Mouse (Mus musculus) lung, embryonic 15.5 days (tissue): ENCODE measurements around the gene Ercc2. TPM values are rescaled to one million over a fixed set of nuclear protein-coding genes. Genes with fewer than 3 reads are reported as not detected.

Source experiments
- ATAC-seq: fragments of 200-750 bp; cut with Nextera tagmentation; 2 replicates; pipeline ENCODE4 v1.8.0; 2017; ENCODE audit warnings: moderate number of reproducible peaks, borderline replicate concordance; ENCODE audit not compliant: low FRiP score, low TSS enrichment; ENCODE audit errors: extremely low read depth
- H3K27ac ChIP-seq: fragments of 300-500 bp; sonication (generic); 2 replicates; pipeline ENCODE4 v1.5.1; 2015; ENCODE audit warnings: moderate library complexity, mild to moderate bottlenecking, inconsistent platforms
- H3K27me3 ChIP-seq: fragments of 300-500 bp; sonication (generic); 2 replicates; pipeline ENCODE4 v1.6.1; 2015; ENCODE audit warnings: inconsistent platforms
- H3K36me3 ChIP-seq: fragments of 300-500 bp; sonication (generic); 2 replicates; pipeline ENCODE4 v1.6.1; 2015; ENCODE audit warnings: inconsistent platforms
- H3K4me1 ChIP-seq: fragments of 300-500 bp; sonication (generic); 2 replicates; pipeline ENCODE4 v1.6.1; 2015; ENCODE audit warnings: inconsistent platforms
- H3K4me2 ChIP-seq: fragments of 300-500 bp; sonication (generic); 2 replicates; pipeline ENCODE4 v1.6.1; 2015; ENCODE audit warnings: inconsistent platforms, mild to moderate bottlenecking, moderate library complexity
- H3K4me3 ChIP-seq: fragments of 300-500 bp; sonication (generic); 2 replicates; pipeline ENCODE4 v1.5.1; 2015; ENCODE audit warnings: mild to moderate bottlenecking, inconsistent platforms
- H3K9ac ChIP-seq: fragments of 300-500 bp; sonication (generic); 2 replicates; pipeline ENCODE4 v1.6.1; 2015; ENCODE audit warnings: inconsistent platforms
- H3K9me3 ChIP-seq: fragments of 300-500 bp; sonication (generic); 2 replicates; pipeline ENCODE4 v1.6.1; 2016; ENCODE audit warnings: inconsistent platforms
- WGBS: fragments of 180-500 bp; shearing (Covaris S2); methylation state at CpG from one replicate; pipeline ENCODE4 v1.1.7; 2015; 5-methylcytosine and 5-hydroxymethylcytosine counted together
- polyA plus RNA-seq: library from polyadenylated mRNA; unstranded; fragments of >200 nt; fragmentation: Nextera tagmentation; extraction: Ambion mirVana; gene quantifications from 2 replicates; pipeline ENCODE4 v1.2.1, GENCODE M21; 2015

Gene Ercc2
- 14.4 and 15.7 TPM in 2 replicates for polyA plus RNA-seq

DNA sequence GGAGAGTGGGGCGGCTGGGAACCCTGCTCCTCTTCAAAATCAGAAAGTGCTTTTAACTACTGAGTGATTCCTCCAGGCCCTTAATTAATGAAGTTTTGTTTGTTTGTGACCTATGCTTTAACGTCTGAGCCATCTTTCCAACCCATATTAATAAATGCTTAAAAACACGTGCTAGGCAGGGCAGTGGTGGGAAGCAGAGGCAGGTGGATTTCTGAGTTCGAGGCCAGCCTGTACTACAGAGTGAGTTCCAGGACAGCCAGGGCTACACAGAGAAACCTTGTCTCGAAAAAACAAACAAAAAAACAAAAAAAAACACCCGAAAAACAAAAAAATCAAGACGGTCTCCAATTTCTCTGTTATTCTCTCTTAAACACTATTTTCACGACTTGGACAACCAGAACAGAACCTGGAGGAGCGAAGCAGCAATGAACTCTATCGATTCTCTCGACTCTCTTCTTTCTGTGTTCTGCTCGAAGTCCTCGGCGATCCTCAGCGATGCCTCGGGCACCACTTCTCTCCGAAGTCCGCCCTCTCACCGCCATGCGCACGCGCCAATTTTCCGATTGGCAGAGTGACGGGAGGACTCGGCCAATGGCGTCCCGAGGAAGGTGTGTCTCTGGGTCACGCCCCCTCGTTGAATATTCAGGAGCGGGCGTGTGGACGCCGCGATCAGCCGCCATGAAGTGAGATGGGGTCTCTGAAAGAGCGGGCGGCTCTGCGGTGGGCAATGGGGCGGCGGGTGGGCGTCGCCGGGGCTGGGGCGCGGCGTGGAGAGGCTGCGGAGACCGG, at the start of gene Ercc2:
Gene Ercc2 (plus strand): TSS at position 634 of the 789 bp plus-strand sequence.
- ATAC-seq, result peak; percentile 96
- Histone ChIP-seq H3K27ac (no peak within 1 kb of the TSS), H3K9me3 (no peaks in the 10 kb centered on the region), H3K4me3 (peak within 1 kb of the TSS; percentile 90), H3K9ac (peak within 1 kb of the TSS; percentile 81), H3K27me3 (no peaks in the 10 kb centered on the region), H3K4me2 (peak within 1 kb of the TSS; percentile 78), H3K4me1 (peaks cover 13% of the 10 kb centered on the region), H3K36me3 (peaks cover 21% of the 10 kb centered on the region)
- 6% methylated on average over 45 of the region's 48 CpGs for WGBS

DNA sequence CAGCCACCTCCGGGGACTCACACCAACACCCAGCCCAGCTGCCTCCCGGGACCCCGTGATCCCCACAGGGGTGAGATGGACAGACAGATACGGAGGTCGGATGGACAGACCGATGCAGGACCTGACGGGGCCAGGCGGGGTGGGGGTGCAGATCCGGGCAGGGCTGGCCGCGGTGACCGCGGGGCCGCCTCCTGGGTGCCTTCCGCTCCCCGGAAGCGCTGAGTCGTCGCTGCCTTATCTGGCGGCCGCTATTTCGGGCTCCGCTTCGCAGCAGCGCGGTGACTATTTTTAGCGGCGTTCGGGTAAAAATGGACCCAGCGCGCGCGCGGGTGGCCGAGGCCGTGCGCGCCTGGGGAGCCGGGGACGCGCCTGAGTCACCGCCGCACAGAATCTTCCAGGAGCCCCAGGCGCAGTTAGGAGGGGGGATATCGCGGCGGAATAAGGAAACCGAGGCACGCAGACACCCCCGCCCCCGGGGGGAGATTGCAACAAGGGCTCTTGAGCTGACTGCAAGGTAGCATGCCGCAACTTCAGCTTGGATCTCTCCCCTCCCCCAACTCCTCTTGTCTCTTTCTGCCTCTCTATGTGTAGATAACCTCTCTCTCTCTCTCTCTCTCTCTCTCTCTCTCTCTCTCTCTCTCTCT, 49.0 kb upstream of the Ercc2 start:
- Histone ChIP-seq H3K36me3 (no peaks in the 10 kb centered on the region), H3K4me2 (peak overlapping the region; percentile 87), H3K9me3 (no peaks in the 10 kb centered on the region), H3K4me3 (peak overlapping the region; percentile 59), H3K27ac (peak overlapping the region; percentile 70), H3K9ac (peak overlapping the region; percentile 73), H3K27me3 (no peaks in the 10 kb centered on the region), H3K4me1 (peaks cover 5% of the 10 kb centered on the region)
- ATAC-seq, result peak; percentile 69
- under 1% methylated on average over 52 of the region's 52 CpGs for WGBS

DNA sequence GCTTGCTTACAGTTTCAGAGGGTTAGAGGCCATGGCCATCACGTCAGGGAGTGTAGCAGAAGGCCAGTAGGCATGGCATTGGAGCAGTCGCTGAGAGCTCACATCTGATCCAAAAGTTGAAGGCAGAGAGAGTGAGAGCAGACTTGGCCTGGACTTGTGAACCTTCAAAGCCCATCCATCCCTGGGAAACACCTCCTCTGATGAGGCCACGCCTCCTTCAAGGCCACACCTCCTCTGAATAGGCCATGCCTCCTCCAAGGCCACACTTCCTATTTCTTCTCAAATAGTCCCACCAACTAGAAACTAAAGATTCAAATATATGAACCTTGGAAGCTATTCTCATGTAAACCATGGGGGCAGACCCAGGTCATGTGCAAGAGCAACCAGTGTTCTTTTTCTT, 46.2 kb upstream of the Ercc2 start:
- no peak for ATAC-seq
- WGBS, result 46% methylated on average over 3 of the region's 3 CpGs

DNA sequence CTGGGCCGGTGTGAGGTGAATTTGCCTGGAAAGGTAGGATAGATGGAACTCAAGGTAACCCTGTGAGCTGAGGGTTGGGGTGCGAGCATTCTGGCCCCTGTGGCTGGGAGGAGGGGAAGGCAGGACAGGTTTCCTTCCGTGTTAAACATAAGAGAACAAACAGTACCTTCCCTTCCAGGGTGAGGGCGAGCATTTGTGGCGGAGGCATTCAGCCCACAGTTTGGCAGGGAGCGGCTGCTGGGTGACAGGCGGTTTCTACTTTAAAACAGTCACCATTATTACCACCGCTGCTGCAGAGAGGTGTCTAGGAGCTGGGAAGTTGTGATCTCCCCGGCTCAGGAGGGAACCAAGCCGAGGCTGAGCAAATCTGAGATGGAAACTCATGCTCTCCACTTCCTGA, 44.7 kb upstream of the Ercc2 start:
- ATAC-seq, result no peak
- peaks cover 20% of the 10 kb centered on the region for H3K4me1 ChIP-seq
- H3K36me3 ChIP-seq, result no peaks in the 10 kb centered on the region
- H3K4me3 ChIP-seq, result no peak overlapping the region
- H3K4me2 ChIP-seq, result no peak overlapping the region
- H3K27me3 ChIP-seq, result peaks cover 12% of the 10 kb centered on the region
- no peaks in the 10 kb centered on the region for H3K9me3 ChIP-seq
- no peak overlapping the region for H3K9ac ChIP-seq
- WGBS, result 60% methylated on average over 10 of the region's 10 CpGs
- no peak overlapping the region for H3K27ac ChIP-seq

More for the DNA sequence above, 46.2 kb upstream of the Ercc2 start:
- Histone ChIP-seq H3K27me3 (no peaks in the 10 kb centered on the region), H3K4me3 (no peak overlapping the region), H3K9ac (no peak overlapping the region), H3K9me3 (no peaks in the 10 kb centered on the region), H3K27ac (no peak overlapping the region), H3K4me1 (peaks cover 10% of the 10 kb centered on the region), H3K36me3 (no peaks in the 10 kb centered on the region), H3K4me2 (no peak overlapping the region)

DNA sequence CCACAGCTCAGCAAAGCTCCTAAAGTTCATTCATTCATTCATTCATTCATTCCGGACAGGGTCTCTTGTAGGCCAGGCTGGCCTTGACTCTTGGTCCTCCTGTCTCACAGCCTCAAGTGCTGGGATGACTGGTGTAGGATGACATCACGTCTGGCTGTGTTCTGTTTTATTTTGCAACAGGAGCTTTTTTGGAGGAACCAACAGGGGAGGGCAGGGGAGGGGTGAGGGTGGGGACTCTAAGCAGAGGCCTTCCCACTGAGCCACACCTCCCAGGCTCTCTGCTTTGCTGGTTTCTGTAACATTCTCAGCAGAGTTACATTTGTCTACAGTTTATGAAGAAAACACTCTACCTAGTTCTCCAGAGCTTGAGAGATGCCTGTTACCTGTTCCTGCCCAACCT, 43.8 kb upstream of the Ercc2 start:
- H3K27me3 ChIP-seq, result peaks cover 17% of the 10 kb centered on the region
- no peak overlapping the region for H3K9ac ChIP-seq
- H3K27ac ChIP-seq, result no peak overlapping the region
- WGBS, result 65% methylated on average over 2 of the region's 2 CpGs
- H3K36me3 ChIP-seq, result no peaks in the 10 kb centered on the region
- no peaks in the 10 kb centered on the region for H3K9me3 ChIP-seq
- no peak overlapping the region for H3K4me2 ChIP-seq
- H3K4me1 ChIP-seq, result peaks cover 25% of the 10 kb centered on the region
- no peak for ATAC-seq
- no peak overlapping the region for H3K4me3 ChIP-seq

DNA sequence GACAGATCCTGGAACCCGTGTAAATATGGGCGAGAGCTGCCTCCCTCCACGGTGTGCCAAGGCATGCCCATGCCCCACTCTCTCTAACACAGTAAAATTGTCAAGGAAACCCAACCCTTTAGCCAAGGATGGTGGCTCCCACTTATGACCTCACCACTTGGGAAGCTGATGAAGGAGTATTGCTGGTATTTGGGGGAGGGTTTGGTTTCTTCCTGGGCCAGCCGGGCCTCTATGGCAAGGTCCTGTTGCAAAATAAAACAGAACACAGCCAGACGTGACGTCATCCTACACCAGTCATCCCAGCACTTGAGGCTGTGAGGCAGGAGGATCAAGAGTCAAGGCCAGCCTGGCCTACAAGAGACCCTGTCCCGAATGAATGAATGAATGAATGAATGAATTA, 43.2 kb upstream of the Ercc2 start:
- no peaks in the 10 kb centered on the region for H3K9me3 ChIP-seq
- 47% methylated on average over 7 of the region's 7 CpGs for WGBS
- peaks cover 28% of the 10 kb centered on the region for H3K4me1 ChIP-seq
- H3K4me2 ChIP-seq, result no peak overlapping the region
- H3K9ac ChIP-seq, result no peak overlapping the region
- no peak for ATAC-seq
- no peak overlapping the region for H3K27ac ChIP-seq
- peaks cover 17% of the 10 kb centered on the region for H3K27me3 ChIP-seq
- H3K4me3 ChIP-seq, result no peak overlapping the region
- H3K36me3 ChIP-seq, result no peaks in the 10 kb centered on the region

DNA sequence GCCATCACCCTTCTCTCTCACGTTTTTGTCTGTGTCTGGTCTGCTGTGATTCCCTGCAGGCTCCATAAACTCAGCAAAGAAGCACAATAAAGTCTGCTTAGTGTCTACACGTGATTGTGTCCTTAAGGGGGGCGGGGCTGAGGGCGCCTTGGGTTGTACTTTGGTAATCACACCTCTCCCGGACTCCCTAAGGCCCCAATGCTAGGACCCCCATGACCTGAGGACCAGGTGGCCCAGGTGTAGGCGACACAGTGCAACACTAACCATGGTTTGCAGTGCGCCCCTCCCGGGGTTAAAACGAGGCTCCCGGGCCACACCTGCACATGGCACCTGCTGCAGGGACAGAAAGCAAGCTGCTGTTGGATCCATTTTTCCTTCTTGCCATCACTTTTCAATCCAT, 40.6 kb upstream of the Ercc2 start:
- H3K36me3 ChIP-seq, result no peaks in the 10 kb centered on the region
- no peak for ATAC-seq
- peaks cover 17% of the 10 kb centered on the region for H3K27me3 ChIP-seq
- peak overlapping the region; percentile 46; the same call in 1 of the 2 replicates for H3K4me3 ChIP-seq
- no peak overlapping the region for H3K27ac ChIP-seq
- peaks cover 45% of the 10 kb centered on the region for H3K4me1 ChIP-seq
- no peak overlapping the region for H3K9ac ChIP-seq
- H3K4me2 ChIP-seq, result peak overlapping the region; percentile 92
- H3K9me3 ChIP-seq, result no peaks in the 10 kb centered on the region
- 19% methylated on average over 10 of the region's 10 CpGs for WGBS

DNA sequence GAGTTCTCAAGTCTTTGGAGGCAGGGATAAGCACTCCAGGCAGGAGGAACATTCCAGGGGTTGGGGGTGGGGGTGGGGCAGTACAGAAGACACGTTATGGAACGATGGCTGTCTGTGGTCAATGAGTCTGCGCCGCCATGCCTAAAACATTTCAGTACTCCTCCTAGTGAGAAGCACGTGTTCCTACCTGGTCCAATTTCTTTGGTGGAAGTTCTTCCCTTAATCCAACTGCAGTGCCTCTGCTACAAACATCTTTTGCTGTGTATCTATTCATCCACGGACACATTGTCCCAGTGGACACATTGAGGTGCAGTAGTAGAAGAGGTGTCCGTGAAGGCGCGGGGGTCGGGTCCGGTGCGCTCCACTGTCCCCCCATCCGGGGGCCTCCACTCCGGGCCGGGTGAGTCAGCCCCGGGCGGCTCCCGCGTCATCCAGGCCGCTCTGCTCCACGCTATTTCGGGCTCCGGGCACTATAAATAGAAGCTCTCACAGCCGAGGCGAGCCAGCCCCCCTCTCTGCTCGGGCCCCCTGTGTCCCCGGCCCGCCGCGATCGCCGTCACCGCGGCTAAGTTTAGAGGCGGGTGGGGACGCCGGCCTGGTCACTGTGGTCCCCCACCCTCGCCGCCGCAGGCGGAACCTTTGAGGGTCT, 39.9 kb upstream of the Ercc2 start:
- under 1% methylated on average over 41 of the region's 41 CpGs for WGBS
- peak; percentile 19; the same call in 1 of the 2 replicates for ATAC-seq
- H3K4me2 ChIP-seq, result peak overlapping the region; percentile 92
- peaks cover 17% of the 10 kb centered on the region for H3K27me3 ChIP-seq
- H3K36me3 ChIP-seq, result no peaks in the 10 kb centered on the region
- H3K9ac ChIP-seq, result peak overlapping the region; percentile 33
- H3K4me1 ChIP-seq, result peaks cover 45% of the 10 kb centered on the region
- no peaks in the 10 kb centered on the region for H3K9me3 ChIP-seq
- peak overlapping the region; percentile 46 for H3K4me3 ChIP-seq
- H3K27ac ChIP-seq, result no peak overlapping the region

DNA sequence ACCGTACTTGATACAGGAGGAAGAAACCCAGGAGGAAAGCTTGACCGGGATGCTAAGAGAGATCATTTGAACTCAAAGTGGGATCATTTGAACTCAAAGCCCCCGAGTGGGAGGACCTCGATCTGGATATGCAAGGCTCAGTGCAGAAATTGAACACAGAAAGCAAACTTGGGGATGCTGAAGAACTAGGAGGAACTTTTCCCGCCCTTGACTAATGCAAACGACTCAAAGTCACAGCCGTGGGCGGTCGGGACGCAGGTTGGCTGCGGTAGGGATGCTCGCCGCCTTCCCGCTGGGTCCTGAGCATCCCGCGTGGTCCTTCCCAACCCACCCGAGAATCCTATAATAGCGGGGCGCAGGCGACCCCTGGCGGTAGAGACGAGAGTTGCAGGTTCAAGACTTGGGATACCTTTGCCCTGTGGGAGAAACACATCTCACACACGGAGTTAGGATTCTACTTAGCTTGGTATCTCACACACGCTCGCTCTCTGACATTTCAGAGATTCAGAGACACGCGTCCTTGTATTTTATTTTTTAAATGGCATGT, 39.3 kb upstream of the Ercc2 start:
- Histone ChIP-seq H3K27me3 (peaks cover 17% of the 10 kb centered on the region), H3K4me3 (peak overlapping the region; percentile 46), H3K4me2 (peak overlapping the region; percentile 92), H3K27ac (no peak overlapping the region), H3K36me3 (no peaks in the 10 kb centered on the region), H3K4me1 (peaks cover 45% of the 10 kb centered on the region), H3K9me3 (no peaks in the 10 kb centered on the region), H3K9ac (peak overlapping the region; percentile 33)
- ATAC-seq, result 0 out of 2 replicates have a peak, but pooled peaks have one; percentile 13
- WGBS, result under 1% methylated on average over 27 of the region's 27 CpGs

DNA sequence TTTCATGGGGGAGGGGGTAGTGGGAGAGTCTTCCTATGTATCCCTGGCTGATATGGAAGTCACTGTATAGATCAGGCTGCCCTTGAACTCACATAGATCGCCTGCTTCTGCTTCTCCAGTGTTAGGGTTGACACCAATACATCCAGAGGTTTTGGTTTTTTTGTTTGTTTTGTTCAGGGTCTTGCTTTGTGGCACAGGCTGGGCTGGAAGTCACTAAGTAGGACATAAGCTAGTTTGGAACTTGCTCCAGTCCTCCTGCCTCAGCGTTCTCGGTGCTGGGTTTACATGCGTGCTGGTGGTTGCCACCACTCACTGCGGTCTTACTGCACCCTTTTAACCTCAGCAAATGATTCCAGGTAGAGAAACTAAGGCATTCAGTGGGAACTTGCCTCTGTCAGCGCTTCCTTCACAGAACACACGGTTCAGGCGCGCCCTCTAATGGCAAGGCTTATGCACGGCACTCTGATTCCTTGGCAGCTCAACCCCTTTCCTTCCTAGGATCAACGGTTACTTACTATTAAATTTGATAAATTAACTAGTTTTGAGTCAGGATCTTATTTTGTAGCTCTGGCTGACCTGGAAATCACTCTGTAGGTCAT, 38.5 kb upstream of the Ercc2 start:
- H3K9ac ChIP-seq, result no peak overlapping the region
- H3K4me3 ChIP-seq, result no peak overlapping the region
- no peak overlapping the region for H3K27ac ChIP-seq
- peaks cover 2% of the 10 kb centered on the region for H3K36me3 ChIP-seq
- WGBS, result under 1% methylated on average over 11 of the region's 11 CpGs
- peak overlapping the region; percentile 92 for H3K4me2 ChIP-seq
- H3K27me3 ChIP-seq, result peaks cover 17% of the 10 kb centered on the region
- H3K4me1 ChIP-seq, result peaks cover 44% of the 10 kb centered on the region
- no peaks in the 10 kb centered on the region for H3K9me3 ChIP-seq
- no peak for ATAC-seq

DNA sequence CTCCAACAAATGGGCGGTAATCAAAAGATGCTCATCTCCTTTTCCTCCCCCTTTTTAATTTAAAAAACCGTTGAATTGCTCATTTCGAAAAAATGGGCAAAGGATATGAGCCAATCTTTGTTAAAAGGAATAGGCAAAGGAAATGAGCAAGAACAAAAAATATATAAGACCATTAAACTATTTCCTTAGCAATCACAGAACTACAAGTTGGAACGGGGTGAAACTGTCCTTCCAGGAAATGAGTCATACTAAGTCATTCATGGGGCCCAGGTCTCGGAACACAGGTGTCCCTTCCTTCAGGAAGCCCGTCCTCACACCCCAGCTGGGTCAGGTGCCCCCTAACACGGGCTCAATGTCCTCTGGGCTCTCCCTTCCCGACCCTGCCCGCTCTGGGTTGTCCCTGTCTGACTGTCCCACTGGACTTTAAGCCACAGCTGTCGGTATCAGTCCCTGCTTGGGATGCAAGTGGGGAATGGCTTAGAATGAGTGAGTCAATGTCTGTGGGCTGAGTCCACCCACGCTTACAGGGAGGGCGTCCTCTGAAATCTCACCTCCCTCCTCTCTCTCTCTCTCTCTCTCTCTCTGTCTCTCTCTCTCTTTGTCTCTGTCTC, 37.5 kb upstream of the Ercc2 start, which contains the start of gene Ercc1:
Gene Ercc1 (plus strand): TSS at position 542 of the 611 bp plus-strand sequence.
- WGBS, result 21% methylated on average over 12 of the region's 12 CpGs
- peak within 1 kb of the TSS; percentile 62 for H3K4me3 ChIP-seq
- no peak for ATAC-seq

More for the DNA sequence above, 37.5 kb upstream of the Ercc2 start, which contains the start of gene Ercc1:
- H3K27ac ChIP-seq, result peak within 1 kb of the TSS; percentile 83
- H3K4me1 ChIP-seq, result peaks cover 39% of the 10 kb centered on the region
- no peaks in the 10 kb centered on the region for H3K9me3 ChIP-seq
- H3K9ac ChIP-seq, result peak within 1 kb of the TSS; percentile 57
- H3K4me2 ChIP-seq, result peak within 1 kb of the TSS; percentile 92
- H3K27me3 ChIP-seq, result peaks cover 17% of the 10 kb centered on the region
- H3K36me3 ChIP-seq, result peaks cover 11% of the 10 kb centered on the region
